Mouse (Mus musculus) ovary, postnatal 10 days (tissue): ENCODE measurements around the gene Rpl19.
A peak's percentile ranks its signal among the peaks of the same experiment; 100 is the strongest.

Experiments used
- DNase-seq: peaks from one replicate; pipeline ENCODE4 v3.0.0; 2022; ENCODE audit warnings: low spot score

Rpl19 gene

DNA sequence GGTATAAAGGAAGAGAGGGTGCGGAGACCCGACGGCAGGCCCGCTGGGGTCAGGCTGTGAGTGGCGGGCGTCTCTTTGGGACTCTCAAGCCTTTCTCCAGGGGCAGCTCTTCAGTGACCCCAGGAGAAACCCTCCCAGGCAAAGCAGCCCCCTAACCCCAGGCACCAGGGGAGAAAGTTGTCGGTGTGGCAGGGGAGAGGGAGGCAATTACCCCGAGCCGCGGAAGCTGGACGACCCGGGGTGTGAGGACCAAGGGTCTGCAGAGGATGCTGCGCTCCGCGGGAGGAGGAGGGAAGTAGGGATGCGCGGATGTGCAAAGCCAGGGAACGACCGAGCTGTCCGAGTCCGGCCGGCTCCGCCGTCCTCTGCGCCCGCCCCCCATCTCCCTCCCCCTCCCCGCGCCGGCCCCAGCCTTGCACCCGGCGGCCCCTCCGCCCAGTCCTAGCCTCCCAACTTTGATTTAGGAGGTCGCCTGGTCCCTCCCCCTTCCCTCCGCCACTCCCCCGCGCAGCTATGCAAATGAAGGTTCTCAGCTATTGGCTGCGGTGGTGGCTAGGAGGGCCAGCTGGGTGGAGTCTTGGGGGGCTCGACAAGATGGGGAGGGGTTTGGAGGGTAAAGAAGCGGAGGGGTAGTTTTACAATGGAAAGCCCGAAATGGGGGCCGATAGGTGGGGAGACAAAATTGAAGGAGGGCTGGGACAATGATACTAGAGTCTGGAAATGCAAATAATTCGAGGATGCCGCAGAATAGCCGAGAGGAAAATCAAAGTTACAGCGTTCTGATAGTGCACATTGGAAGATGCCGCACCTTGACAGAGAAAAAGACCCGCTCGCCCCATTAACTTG is 26.7 kb downstream of the Rpl19 start, which contains the start of gene Stac2:
Stac2 (minus strand) TSS at position 474 of the 846 bp plus-strand sequence.
- peak; percentile 56 for DNase-seq

DNA sequence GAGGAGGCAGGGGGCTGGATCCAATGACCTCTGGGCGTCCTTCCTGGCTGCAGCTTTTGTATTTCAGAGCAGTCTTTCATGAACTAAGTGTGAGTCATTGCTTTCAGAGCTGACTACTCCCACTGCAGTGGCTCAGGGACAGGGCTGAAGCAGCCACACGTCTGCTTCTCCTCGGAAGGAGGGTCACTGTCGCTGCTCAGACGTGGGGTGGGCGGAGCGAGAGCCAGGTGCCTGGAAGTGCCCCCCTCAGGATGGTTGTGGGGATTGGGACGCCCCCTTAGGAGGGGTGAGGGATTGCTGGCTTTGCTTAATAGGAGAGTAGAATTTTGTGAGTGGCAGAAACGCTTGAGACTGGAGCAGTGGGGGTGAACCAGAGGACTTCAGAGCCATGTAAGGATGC is 31.0 kb downstream of the Rpl19 start:
- no peak for DNase-seq

DNA sequence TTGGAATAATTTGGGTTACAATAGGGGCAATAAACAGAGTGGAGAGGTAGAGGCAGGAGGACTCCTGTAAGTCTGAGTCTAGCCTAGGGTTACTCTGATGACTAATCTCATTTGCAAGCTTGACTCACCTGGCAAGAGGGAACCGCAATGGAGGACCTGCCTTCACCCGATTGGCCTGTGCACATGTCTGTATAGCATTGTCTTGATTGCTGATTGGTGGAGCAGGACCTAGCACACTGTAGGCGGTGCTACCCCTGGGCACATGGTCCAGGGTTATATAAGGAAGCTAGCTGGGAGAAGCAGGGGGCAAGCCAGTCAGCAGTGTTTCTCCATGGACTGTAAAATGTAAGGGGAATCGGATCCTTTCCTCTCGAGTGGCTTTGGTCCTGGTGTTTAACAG is 31.5 kb downstream of the Rpl19 start:
- no peak for DNase-seq

DNA sequence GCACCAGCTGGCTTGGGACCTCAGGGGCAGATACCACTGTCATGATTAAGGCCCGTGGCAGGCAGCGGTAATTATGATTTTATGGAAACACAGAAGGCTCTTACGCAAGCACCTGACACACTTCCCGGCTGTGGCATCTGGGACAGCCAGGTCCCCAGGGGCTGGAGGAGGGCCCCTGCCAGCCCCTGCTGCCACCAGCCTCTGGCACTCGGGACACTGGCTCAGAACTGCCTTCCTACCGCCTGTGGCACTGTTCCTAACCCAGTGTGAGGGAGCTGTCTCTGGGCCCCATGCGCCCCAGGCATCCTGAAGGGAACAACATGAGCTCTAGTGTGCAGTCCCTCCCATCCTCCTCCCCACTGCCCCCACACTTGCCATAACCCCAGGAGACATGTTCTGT is 33.2 kb downstream of the Rpl19 start:
- DNase-seq, result no peak

DNA sequence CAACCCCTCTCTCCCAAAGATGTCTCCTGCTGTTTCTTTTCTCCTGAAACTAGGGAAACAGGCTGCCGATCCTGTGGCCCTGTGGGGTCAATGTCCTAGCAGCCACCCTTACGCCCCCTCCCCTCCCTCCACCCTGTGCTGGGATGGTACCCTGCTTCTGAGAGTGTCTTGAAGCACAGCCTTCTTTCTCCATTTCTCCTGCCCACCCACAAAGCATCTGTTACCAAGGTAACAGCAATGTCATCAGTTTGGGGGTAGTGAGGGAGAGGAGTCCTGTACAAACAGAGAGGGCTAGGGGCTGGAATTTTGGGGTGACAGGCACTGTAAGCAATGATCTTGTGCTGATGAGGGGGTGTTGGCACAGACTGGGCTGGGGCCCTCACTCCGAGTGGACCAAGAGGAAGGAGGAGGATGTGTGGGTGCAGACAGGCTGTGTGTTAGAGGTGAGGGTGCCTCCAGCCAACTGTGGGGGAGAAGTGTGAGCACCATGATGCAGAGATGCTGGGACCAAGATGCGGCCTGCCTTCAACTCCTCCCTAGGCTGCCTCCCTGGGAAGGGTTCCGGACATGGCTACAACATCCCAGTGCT is 33.7 kb downstream of the Rpl19 start:
- DNase-seq, result no peak

DNA sequence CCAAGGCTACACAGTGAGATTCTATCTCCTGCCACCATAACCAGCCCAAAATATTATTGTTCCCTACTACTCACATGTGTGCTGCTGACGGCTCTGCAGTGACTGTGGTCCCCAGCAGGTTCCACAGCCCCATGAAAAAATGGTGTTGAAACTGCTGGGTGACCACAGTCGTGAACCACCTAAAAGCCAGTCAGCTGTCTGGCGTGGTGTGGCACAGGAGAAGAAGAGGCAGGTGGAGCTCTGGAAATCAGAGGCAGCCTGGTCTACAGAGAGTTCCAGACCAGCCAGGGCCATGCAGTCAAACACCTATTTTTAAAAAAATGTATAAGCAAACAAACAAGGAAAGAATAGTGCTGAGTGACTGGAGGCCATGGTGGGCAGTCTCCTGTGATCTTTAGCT is 34.9 kb downstream of the Rpl19 start:
- DNase-seq, result no peak

DNA sequence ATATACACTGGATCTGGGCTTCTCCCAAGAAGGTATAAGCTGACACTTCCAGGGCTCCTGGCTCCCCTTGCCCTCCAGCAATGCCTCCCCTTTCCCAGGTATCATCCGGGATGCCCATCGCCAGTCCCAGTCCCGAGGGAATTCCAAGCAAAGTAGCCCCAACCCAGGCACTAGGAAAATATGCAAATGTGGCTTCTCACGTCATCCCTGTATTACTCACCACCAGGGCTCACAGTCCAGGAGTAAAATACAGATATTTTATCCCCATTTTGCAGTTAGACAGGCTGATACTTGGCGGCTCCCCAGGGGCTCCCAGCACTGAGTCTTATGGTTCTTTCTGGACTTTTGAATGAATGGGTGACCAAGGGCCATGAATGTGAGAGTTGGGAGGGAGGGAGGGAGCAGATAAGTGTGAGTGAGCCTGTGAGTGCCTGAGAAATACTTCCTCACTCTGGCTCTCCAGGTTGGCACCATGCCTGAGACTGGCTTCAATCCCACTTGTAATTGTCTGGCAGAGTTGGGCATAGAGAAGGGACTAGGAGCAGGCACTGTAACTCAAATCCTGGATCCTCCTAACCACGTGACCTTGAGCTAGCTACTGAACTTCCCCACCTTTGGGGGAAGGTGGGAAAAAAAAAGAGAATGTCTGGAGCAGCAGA is 35.5 kb downstream of the Rpl19 start:
- DNase-seq, result no peak

DNA sequence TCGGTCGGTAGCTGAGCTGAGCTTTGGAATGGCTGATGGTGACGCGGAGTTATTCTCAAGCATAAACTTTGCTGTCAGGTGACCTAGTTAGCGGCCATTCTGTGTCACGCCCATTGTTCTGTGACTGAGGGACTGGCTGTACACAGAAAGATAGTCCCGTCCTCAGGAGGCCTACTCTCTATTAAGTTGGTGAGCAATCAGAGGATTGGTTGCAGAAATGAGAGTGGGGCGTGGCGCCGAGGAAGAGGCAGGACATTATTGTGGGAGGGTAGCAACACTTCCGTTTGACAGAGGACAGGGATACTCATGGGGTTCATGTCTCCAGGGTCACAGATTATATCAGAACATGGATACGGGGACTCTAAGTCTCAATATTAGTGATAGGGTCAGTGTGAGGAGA is 39.7 kb downstream of the Rpl19 start:
- DNase-seq, result no peak

DNA sequence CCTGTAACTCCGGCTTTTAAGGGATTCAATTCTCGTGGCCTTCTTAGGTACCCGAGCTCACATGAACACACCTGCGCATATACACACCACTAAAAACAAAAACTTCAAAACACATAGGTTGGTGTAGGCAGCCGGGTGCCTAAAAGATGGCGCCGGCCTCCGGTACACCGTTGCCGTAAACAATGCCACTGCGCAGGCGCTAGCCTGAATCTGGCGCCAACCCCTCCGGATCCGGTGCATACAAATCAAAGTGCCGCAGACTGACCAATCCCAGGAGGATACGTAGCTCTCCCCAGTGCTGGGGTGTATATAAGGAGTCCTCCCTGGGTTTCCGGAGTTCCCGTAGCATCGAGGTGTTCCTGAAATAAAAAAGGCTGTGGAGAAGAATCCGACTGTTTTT is 40.7 kb downstream of the Rpl19 start:
- DNase-seq, result no peak

DNA sequence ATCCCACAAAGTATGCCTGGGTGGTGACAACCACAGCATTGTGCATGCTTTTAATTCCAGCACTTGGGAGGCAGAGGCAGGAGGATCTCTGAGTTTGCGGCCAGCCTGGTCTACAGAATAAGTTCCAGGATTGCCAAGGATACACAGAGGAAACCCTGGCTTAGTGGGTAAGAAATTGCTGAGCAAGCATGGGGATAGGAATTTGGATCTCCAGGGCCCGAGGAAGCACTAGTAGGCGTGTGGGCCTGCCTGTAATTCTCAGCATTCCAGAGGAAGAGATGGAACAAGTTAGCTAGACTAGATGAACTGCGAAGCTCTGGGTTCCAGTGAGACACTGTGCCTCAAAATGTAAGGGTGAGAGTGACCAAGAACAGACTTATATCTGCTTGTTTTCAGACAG is 46.9 kb downstream of the Rpl19 start:
- no peak for DNase-seq

DNA sequence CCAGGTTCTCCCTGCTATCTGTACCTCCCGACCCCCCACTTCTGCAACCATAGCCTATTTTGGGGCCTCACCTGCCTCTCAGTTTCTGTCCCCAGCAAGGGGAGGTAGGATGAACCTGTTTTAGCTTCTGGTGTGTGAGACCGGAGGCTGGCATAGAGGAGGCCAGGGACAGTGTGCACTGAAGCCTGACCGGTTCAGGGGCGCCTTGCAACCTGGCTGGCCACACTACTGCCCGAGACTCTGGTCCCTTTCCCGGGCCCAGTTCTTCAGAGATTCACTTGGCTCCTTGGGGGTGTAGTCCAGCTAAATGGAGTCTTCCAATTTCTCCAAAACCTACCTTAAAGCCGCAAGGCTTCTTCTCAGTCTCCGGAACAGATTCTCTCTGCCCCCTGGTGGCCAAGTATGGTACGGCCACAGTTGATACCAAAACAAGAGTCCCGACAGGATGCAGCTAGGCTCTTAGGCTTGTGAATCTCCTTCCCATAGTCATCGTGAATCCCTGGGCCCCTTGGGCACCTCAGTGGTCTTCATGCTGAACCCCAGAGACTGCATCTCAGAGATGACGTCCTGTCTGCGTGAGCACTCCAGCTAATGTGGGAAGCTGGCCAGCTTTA is 48.8 kb downstream of the Rpl19 start:
- peak; percentile 86 for DNase-seq

DNA sequence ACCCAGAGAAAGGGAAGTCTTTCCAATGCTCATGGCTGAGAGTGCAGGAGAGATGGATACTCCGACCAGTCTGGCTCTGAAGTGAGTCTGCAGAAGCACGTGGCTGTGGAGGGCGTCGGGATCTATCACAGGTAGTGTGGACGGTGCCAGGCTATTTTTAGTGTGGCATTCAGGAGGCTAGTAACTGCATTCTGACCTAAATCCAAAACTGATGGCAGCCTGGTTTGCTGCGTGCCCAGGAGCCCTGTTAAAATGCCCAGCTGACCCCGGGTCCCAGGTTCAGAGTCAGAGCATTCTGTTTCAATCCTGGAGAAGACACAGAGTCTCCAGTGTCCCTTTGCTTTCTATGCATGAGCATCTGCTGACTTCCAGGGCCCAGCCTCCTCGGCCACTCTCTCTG is 50.6 kb downstream of the Rpl19 start:
- no peak for DNase-seq
